Mouse (Mus musculus) megakaryocyte, embryonic 14.5 days (primary cell): ENCODE results near the gene Sytl2.

Experiments used
- FLI1 ChIP-seq: IDR thresholded peaks from 2 replicates; pipeline ENCODE4 v1.6.1; 2012; ENCODE audit warnings: low read length, inconsistent platforms, mixed read lengths
- GATA1 ChIP-seq: IDR thresholded peaks from 3 replicates; pipeline ENCODE4 v1.6.1; 2012; ENCODE audit warnings: mixed read lengths, low read length, inconsistent platforms, borderline replicate concordance

GRCm38 (mm10) chr7:90316823-90317222 lies 14.8 kb downstream of the Sytl2 start:
- no peak for TF ChIP-seq GATA1
- no peak for TF ChIP-seq FLI1
